Mouse (Mus musculus): ENCODE data around the gene Bag3.

The Bag3 gene

DNA sequence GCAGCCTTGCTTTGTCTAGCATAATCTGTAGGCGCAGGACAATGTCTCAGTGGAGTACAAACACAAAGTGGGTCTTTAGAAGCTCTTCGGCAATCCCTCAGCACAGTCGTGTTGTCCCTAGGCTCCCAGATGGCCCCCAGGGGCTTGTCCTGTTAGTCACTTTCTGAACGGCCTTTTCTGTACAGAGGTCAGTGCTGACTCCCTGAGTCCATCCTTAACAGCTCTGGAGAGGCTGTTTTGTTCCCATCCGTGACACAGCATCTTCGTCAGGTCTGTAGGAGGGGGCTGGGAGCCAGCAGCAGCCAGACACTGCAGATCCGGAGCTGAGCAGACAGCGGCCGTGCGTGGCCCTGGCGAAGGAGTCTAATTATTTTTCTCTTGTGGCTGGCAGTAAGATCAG, 7.6 kb downstream of the Bag3 start:
- TF ChIP-seq POU5F1 (IDR thresholded peaks at IDR 0.05; ENCODE audit: borderline replicate concordance, low read length) (no peak), CTCF (conservative IDR thresholded peaks at IDR 0.05; ENCODE audit: low read length) (no peak), NANOG (IDR thresholded peaks at IDR 0.05; ENCODE audit: borderline replicate concordance, low read length) (no peak)
- H3K9me3 ChIP-seq (ENCODE audit: low read length) = no peaks in the 10 kb centered on the region
- peaks cover 79% of the 10 kb centered on the region for H3K4me1 ChIP-seq (replicated peaks; ENCODE audit: low read depth, low read length)
- H3K4me3 ChIP-seq (replicated peaks; ENCODE audit: low read length) = no peak overlapping the region; the same call in 1 of the 2 replicates
- H3K27me3 ChIP-seq (ENCODE audit: insufficient read depth, low read length) = no peaks in the 10 kb centered on the region
- no peaks in the 10 kb centered on the region for H3K36me3 ChIP-seq (ENCODE audit: insufficient read depth, low read length)

DNA sequence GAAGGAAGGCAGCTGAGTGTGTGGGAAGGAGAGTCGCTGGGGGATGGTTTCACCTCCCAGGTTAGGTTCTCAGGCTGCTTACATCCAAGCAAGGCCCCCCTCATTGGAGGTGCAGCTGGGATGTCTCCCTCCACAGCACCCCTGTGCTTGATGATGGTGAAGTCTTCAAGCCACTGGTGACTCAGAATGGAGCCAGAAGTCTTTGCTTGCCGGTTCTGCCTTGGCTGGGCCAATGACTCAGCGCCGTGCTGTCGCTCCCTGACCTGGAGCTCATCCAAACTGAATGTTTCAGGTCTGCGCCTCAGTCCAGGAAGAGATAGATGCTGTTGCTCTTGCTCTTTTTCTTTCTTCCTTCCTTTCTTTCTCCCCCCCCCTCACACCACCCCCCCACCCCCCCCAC, 8.5 kb downstream of the Bag3 start:
- no peak for TF ChIP-seq NANOG (IDR thresholded peaks at IDR 0.05; ENCODE audit: borderline replicate concordance, low read length)
- no peak for TF ChIP-seq POU5F1 (IDR thresholded peaks at IDR 0.05; ENCODE audit: borderline replicate concordance, low read length)
- no peak for TF ChIP-seq CTCF (conservative IDR thresholded peaks at IDR 0.05; ENCODE audit: low read length)

DNA sequence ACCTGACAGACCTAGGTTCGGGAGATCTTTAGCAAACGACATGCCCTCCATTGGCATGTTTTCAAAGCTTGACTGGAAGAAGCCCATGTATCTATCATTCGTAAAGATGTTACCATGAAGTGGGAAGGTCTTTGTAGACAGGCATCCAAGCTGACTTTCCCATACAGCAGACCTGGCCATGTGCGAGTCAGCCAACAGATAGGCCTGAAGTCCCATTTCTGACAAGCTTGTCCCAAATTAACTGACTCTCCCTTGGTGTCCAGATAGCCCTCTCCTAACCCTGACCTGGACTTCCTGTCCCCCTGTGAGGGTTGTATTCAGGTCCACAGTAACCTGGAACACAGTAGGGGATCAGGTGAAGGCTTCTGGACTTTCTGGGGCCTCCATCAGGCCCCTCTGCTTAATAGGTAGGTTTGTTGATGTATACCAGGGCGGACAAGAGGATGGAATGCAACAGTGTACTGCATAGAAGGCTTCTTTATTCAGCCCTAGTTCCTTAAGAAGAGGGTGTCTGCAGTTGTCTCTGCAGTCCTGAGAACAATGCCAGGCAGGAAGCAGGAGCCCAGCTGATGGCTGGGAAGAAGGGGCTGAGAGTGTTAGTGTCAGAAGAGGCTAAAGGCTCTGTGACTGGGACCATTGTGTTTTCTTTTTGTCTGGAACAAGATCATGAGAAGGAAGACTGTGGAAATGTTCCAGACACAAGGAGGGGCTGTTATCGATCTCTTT, 9.2 kb downstream of the Bag3 start:
- no peaks in the 10 kb centered on the region for H3K36me3 ChIP-seq (ENCODE audit: insufficient read depth, low read length)
- peaks cover 83% of the 10 kb centered on the region for H3K4me1 ChIP-seq (replicated peaks; ENCODE audit: low read depth, low read length)
- no peaks in the 10 kb centered on the region for H3K9me3 ChIP-seq (ENCODE audit: low read length)
- no peaks in the 10 kb centered on the region for H3K27me3 ChIP-seq (ENCODE audit: insufficient read depth, low read length)
- no peak overlapping the region for H3K4me3 ChIP-seq (replicated peaks; ENCODE audit: low read length)
- no peak for TF ChIP-seq POU5F1 (IDR thresholded peaks at IDR 0.05; ENCODE audit: borderline replicate concordance, low read length)
- TF ChIP-seq NANOG (IDR thresholded peaks at IDR 0.05; ENCODE audit: borderline replicate concordance, low read length) = no peak
- no peak for TF ChIP-seq CTCF (conservative IDR thresholded peaks at IDR 0.05; ENCODE audit: low read length)

More for the DNA sequence above, 8.5 kb downstream of the Bag3 start:
- H3K36me3 ChIP-seq (ENCODE audit: insufficient read depth, low read length) = no peaks in the 10 kb centered on the region
- no peak overlapping the region for H3K4me3 ChIP-seq (replicated peaks; ENCODE audit: low read length)
- no peaks in the 10 kb centered on the region for H3K9me3 ChIP-seq (ENCODE audit: low read length)
- peaks cover 83% of the 10 kb centered on the region for H3K4me1 ChIP-seq (replicated peaks; ENCODE audit: low read depth, low read length)
- H3K27me3 ChIP-seq (ENCODE audit: insufficient read depth, low read length) = no peaks in the 10 kb centered on the region

GRCm38 (mm10) chr7:128534984-128535491, 11.6 kb downstream of the Bag3 start:
- Histone ChIP-seq H3K27me3 (ENCODE audit: insufficient read depth, low read length) (no peaks in the 10 kb centered on the region), H3K9me3 (ENCODE audit: low read length) (no peaks in the 10 kb centered on the region), H3K4me3 (replicated peaks; ENCODE audit: low read length) (no peak overlapping the region), H3K4me1 (replicated peaks; ENCODE audit: low read depth, low read length) (peaks cover 77% of the 10 kb centered on the region), H3K36me3 (ENCODE audit: insufficient read depth, low read length) (0 out of 2 replicates have a peak, but pooled peaks cover 2% of the 10 kb centered on the region)
- TF ChIP-seq NANOG (IDR thresholded peaks at IDR 0.05; ENCODE audit: borderline replicate concordance, low read length) (no peak), CTCF (conservative IDR thresholded peaks at IDR 0.05; ENCODE audit: low read length) (no peak), POU5F1 (IDR thresholded peaks at IDR 0.05; ENCODE audit: borderline replicate concordance, low read length) (no peak)

DNA sequence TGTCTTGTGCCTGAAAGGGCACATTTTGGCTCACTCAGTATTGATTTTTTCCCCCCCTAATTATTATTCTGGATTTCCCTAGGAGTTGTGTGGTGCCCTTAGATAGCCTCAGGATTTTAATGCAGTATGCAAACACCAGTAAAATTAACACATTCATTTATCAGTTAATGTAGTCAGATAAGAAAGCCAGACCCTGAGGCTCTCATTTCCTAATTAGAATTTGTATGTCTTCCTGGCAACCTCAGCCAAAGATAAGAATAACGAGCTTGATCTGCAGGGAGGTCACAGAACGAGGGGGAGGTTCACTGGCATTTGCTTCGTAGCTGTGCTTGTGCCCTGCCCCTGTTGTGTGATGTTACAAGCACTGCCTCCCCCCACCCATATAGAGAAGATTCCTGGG, 12.7 kb downstream of the Bag3 start:
- H3K27me3 ChIP-seq (ENCODE audit: insufficient read depth, low read length) = no peaks in the 10 kb centered on the region
- no peak for TF ChIP-seq NANOG (IDR thresholded peaks at IDR 0.05; ENCODE audit: borderline replicate concordance, low read length)
- TF ChIP-seq POU5F1 (IDR thresholded peaks at IDR 0.05; ENCODE audit: borderline replicate concordance, low read length) = no peak
- TF ChIP-seq CTCF (conservative IDR thresholded peaks at IDR 0.05; ENCODE audit: low read length) = no peak
- H3K4me1 ChIP-seq (replicated peaks; ENCODE audit: low read depth, low read length) = peaks cover 77% of the 10 kb centered on the region
- H3K9me3 ChIP-seq (ENCODE audit: low read length) = no peaks in the 10 kb centered on the region
- no peak overlapping the region for H3K4me3 ChIP-seq (replicated peaks; ENCODE audit: low read length)
- peaks cover 12% of the 10 kb centered on the region for H3K36me3 ChIP-seq (ENCODE audit: insufficient read depth, low read length)

DNA sequence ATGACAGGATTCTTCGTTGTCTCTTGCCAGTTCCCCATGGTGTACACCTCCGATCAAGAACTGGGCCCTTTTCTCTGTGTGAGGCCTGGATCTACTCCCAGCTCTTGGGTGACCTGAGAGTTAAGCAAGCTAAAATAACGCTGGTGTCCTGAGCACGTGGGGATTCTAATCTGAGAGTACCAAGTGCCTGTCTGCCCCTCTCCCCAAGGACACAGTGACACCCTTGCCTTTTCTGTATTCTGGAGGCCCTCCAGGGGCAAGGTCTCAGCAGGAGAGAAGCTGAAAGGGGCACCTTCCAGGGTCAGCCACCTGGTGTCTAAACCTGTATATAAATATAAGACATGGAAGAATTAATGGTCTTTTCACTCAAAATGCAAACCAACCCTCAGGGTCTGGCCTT, 14.3 kb downstream of the Bag3 start:
- Histone ChIP-seq H3K27me3 (ENCODE audit: insufficient read depth, low read length) (no peaks in the 10 kb centered on the region), H3K4me1 (replicated peaks; ENCODE audit: low read depth, low read length) (peaks cover 80% of the 10 kb centered on the region), H3K4me3 (replicated peaks; ENCODE audit: low read length) (no peak overlapping the region), H3K36me3 (ENCODE audit: insufficient read depth, low read length) (peaks cover 28% of the 10 kb centered on the region), H3K9me3 (ENCODE audit: low read length) (no peaks in the 10 kb centered on the region)
- TF ChIP-seq NANOG (IDR thresholded peaks at IDR 0.05; ENCODE audit: borderline replicate concordance, low read length) (no peak), POU5F1 (IDR thresholded peaks at IDR 0.05; ENCODE audit: borderline replicate concordance, low read length) (no peak), CTCF (conservative IDR thresholded peaks at IDR 0.05; ENCODE audit: low read length) (no peak)

DNA sequence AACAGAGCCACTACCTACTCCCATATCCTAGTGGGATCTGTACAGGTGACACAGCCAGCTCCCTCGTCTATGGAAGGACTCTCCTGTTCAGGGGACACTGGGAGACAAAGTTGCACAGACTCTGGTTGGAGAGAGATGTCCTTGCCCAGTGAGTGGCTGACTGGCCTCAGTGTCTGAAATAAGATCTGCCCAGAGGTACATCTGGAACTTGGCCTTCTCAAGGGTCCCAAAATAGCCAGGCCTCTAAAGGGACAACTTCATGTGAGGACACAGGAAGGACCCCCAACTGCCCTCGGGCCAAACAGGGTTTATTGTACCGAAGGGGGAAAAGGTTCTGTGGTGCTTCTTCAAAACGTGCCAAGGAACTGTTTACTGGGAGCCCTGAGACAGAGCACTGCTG, 14.8 kb downstream of the Bag3 start:
- Histone ChIP-seq H3K4me3 (replicated peaks; ENCODE audit: low read length) (no peak overlapping the region), H3K4me1 (replicated peaks; ENCODE audit: low read depth, low read length) (peaks cover 80% of the 10 kb centered on the region), H3K27me3 (ENCODE audit: insufficient read depth, low read length) (no peaks in the 10 kb centered on the region), H3K36me3 (ENCODE audit: insufficient read depth, low read length) (peaks cover 33% of the 10 kb centered on the region), H3K9me3 (ENCODE audit: low read length) (no peaks in the 10 kb centered on the region)
- no peak for TF ChIP-seq POU5F1 (IDR thresholded peaks at IDR 0.05; ENCODE audit: borderline replicate concordance, low read length)
- TF ChIP-seq CTCF (conservative IDR thresholded peaks at IDR 0.05; ENCODE audit: low read length) = no peak

GRCm38 (mm10) chr7:128538769-128539168, 15.4 kb downstream of the Bag3 start:
- Histone ChIP-seq H3K9me3 (ENCODE audit: low read length) (no peaks in the 10 kb centered on the region), H3K27me3 (ENCODE audit: insufficient read depth, low read length) (no peaks in the 10 kb centered on the region), H3K4me1 (replicated peaks; ENCODE audit: low read depth, low read length) (peaks cover 80% of the 10 kb centered on the region), H3K36me3 (ENCODE audit: insufficient read depth, low read length) (peaks cover 38% of the 10 kb centered on the region), H3K4me3 (replicated peaks; ENCODE audit: low read length) (no peak overlapping the region)
- TF ChIP-seq POU5F1 (IDR thresholded peaks at IDR 0.05; ENCODE audit: borderline replicate concordance, low read length) = no peak
- no peak for TF ChIP-seq NANOG (IDR thresholded peaks at IDR 0.05; ENCODE audit: borderline replicate concordance, low read length)
- TF ChIP-seq CTCF (conservative IDR thresholded peaks at IDR 0.05; ENCODE audit: low read length) = no peak
